Mouse (Mus musculus): ENCODE measurements at regions not wholly inside any gene's neighbourhood (a gene's known extent, or its start where the extent isn't known, plus 50 kb on each side); places are given as distances from the start of the nearest gene placed in this dataset.

- intact Hi-C loops (cut with DNase I) = no loop called here
- DNase-seq = no peak
Measured at GRCm38 (mm10) chr13:101824962-101825361, 56.9 kb upstream of the Pik3r1 start.

- intact Hi-C loops (cut with DNase I) = no loop called here
- no peak for DNase-seq
Measured at GRCm38 (mm10) chr13:101831872-101832629, 64.0 kb upstream of the Pik3r1 start.

DNA sequence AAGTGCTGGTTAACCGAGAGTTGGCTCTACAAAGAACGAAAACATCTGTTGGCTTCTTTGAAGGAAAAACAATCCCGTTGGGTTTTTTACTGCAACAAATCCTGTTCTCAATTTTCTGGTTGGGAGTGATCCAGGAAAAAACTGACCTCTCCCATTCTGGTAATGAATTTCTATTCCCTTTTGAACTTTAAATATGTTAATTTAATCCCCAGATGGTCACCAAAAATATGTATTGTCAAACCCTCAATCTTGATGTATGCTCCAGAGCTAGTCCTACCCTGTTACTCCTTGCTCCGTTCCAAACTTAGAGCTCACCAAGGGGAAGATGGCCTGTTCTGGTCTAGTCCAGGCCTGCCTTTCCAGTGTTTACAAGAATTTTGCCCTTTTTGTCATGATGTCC, 66.5 kb upstream of the Pik3r1 start:
- intact Hi-C loops (cut with DNase I) = no loop called here
- DNase-seq = no peak

GRCm38 (mm10) chr13:101836992-101837391, 69.0 kb upstream of the Pik3r1 start:
- intact Hi-C loops (cut with DNase I) = no loop called here
- no peak for DNase-seq

- DNase-seq = no peak
- intact Hi-C loops (cut with DNase I) = no loop called here
Measured at GRCm38 (mm10) chr13:101844461-101845440, 76.7 kb upstream of the Pik3r1 start.

GRCm38 (mm10) chr13:101846016-101846415, 78.0 kb upstream of the Pik3r1 start:
- intact Hi-C loops (cut with DNase I) = no loop called here
- DNase-seq = no peak

GRCm38 (mm10) chr13:101847879-101848600, 80.0 kb upstream of the Pik3r1 start:
- DNase-seq = peak; percentile 42
- intact Hi-C loops (cut with DNase I) = no loop called here

GRCm38 (mm10) chr13:101848601-101849147, 80.7 kb upstream of the Pik3r1 start:
- intact Hi-C loops (cut with DNase I) = no loop called here
- no peak for DNase-seq

DNA sequence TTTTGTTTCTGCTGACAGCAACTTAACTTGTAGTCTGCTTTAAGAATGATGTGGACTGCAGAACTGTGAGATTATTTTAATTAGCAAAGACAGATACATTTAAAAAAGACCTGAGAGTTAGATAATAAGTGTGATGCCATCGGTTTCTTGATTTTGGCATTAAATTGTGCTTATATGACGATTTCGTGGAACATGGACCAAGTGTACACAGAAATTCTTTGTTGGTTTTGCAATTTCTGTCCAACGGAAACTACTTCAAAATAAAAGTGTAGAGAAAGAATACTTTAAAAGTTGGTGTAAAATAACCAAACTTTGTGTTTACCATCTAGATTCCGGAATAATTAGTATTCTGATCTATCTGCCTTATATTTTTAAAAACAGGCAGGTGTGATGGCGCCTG, 81.4 kb upstream of the Pik3r1 start:
- intact Hi-C loops (cut with DNase I) = no loop called here
- DNase-seq = no peak

DNA sequence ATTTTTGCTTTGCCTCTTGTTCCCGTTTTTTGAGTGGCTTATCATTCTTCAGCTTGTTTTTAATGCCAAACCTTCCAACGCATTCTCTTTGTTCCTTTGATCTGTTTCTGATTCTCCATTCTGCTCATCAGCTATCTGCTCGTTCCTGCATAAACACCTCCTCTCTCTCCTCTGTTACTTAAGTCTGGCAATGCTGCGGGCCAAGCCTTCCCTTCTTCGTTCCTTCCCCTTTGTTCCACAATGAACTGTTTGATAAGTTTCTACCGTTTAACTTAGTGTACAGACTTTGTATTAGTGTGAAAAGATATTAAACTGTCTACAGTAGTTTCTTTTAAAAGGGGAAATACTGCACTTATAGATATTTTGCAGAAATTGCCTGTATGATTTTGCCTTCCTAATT, 83.3 kb upstream of the Pik3r1 start:
- no peak for DNase-seq
- intact Hi-C loops (cut with DNase I) = no loop called here

DNA sequence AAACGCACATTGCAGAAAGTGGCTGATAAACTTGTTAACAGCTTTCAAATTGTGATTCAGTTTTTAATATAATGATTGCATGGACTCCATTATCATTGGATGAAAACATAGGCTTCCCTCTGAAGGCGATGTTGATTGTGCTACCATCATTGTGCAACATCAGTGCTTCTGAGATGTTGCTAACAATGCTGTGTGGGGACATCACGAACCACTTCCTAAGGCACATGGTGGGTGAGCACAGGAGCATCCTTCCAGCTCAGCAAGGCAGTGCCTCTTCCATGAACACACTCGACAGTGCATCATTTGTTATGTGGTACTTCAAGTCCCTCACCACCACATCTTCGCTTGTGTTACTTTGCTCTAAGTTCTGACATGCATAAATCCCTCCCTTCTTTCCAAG, 84.9 kb upstream of the Pik3r1 start:
- DNase-seq = no peak
- intact Hi-C loops (cut with DNase I) = no loop called here

- DNase-seq = peak; percentile 91
- intact Hi-C loops (cut with DNase I) = no loop called here
Measured at GRCm38 (mm10) chr13:101855141-101855540, 87.1 kb upstream of the Pik3r1 start.

DNA sequence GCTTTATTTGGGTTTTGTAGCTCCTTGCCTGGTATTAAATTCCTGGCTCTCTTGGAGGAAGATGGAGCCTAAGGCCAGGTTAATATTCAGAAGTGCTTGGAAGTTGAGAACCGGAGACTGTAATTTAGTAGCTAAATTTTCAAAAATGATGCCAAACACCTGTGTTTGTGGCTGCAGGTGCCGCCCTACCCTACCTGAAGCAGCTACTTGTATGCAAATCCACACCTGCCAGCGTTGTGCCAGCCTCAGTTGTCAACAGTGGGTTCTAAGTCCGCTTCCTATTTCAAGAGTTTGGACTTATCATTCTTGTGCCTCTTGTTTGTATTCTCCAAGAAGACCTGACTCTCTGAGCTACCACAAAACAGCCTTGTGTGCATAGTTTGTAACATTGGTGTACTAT, 92.7 kb upstream of the Pik3r1 start:
- intact Hi-C loops (cut with DNase I) = no loop called here

GRCm38 (mm10) chr13:101862011-101862410, 94.0 kb upstream of the Pik3r1 start:
- intact Hi-C loops (cut with DNase I) = no loop called here

More for the DNA sequence above, 92.7 kb upstream of the Pik3r1 start:
- DNase-seq = no peak

GRCm38 (mm10) chr13:101863015-101863414, 95.0 kb upstream of the Pik3r1 start:
- intact Hi-C loops (cut with DNase I) = no loop called here
- no peak for DNase-seq

More at GRCm38 (mm10) chr13:101862011-101862410, 94.0 kb upstream of the Pik3r1 start:
- no peak for DNase-seq

DNA sequence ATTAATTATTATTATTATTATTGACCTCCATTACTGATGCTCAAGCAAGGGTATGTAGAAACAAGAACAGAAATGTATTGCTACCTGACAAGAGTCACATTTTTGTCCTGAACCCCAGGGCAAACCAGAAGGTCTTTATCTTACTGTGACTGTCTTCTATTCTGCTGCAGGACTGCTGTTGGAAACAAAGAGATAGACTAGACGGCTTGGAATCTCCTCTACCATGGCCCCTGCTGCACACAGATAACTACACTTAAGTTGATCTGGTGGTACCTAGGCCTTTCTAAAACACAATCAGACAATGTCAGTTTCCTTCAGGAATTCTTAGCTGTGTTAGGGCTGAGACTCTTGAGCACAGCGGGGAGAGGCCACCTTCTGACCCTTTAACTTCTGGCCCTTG, 95.6 kb upstream of the Pik3r1 start:
- DNase-seq = no peak
- intact Hi-C loops (cut with DNase I) = no loop called here

GRCm38 (mm10) chr13:101866843-101867242, 98.8 kb upstream of the Pik3r1 start:
- DNase-seq = no peak
- intact Hi-C loops (cut with DNase I) = no loop called here

- intact Hi-C loops (cut with DNase I) = no loop called here
- no peak for DNase-seq
Measured at GRCm38 (mm10) chr13:101874761-101875160, 106.7 kb upstream of the Pik3r1 start.

GRCm38 (mm10) chr13:101876069-101876468, 108.1 kb upstream of the Pik3r1 start:
- intact Hi-C loops (cut with DNase I) = no loop called here
- no peak for DNase-seq

DNA sequence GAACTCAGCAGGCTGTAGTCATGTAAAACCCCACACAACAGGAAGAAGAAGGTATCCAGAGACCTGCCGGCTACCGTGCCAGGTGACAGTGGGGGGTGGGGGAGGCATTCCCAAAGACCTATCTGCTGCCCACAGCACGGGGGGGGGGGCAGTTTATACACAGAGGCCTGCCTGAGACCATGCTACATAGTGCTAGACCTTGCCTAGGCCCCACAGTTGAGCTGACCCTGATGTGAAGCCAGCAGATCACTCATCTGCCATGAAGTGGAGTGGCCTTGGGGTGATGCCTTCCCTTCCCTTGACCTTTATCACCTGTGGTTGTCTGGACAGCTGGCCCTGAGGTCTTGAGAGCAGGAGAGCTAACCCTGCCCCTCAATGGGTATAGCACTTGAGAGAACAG, 108.6 kb upstream of the Pik3r1 start:
- intact Hi-C loops (cut with DNase I) = no loop called here
- DNase-seq = no peak

- no peak for DNase-seq
- intact Hi-C loops (cut with DNase I) = no loop called here
Measured at GRCm38 (mm10) chr13:101878168-101878567, 110.2 kb upstream of the Pik3r1 start.
